Mouse (Mus musculus): ENCODE data around the gene Trap1a. TPM values are rescaled to one million over a fixed set of nuclear protein-coding genes. Genes with fewer than 3 reads are reported as not detected.
"Not testable (repeated sequence)": the region's sequence is repeated elsewhere in the genome, so short reads cannot be mapped to it uniquely, and the experiment has no call there.

Trap1a gene
- polyA plus RNA-seq (2016; fragmentation: Nextera tagmentation; extraction: Ambion mirVana): not detected in 2 replicates

DNA sequence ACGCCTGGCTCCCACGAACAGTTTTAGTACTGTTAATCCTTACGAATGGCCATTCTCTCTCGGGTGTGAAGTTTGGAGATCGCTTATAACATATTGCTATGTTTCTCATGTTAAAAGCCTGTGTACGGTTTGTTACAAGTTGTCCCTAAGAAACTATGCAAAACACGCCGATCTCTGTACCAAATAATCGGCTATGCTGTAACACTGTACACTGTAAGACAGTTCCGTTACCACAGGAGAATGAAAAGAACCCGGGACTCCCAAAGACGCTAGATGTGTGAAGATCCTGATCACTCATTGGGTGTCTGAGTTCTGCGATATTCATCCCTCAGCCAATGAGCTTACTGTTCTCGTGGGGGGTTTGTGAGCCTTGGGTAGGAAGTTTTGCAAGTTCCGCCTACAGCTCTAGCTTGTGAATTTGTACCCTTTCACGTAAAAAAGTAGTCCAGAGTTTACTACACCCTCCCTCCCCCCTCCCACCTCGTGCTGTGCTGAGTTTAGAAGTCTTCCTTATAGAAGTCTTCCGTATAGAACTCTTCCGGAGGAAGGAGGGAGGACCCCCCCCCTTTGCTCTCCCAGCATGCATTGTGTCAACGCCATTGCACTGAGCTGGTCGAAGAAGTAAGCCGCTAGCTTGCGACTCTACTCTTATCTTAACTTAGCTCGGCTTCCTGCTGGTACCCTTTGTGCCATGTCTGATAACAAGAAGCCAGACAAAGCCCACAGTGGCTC lies at the start of gene Trap1a:
TSS of gene Trap1a (plus strand) at position 421 of the 732 bp plus-strand sequence.
- WGBS: 90% methylated on average over 24 of the region's 24 CpGs

DNA sequence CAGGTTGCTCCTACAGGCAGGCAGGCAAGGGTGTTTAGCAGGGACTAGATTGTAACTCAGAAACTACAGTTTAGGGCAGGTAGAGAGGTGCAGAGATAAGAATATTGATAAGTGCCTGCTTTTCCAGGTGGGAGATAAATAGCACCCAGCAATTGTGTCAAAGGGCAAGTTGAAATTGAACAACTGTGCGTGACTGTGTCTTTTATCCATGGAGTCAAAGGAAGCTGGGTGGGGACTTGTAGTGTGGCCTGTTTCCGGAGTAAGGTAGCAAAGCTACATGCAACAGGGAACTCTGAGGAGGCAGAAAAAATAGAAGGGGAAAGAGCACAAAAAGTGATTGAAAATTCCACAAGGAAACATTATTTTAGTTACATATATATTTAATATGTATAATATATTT lies 40.4 kb upstream of the Trap1a start:
- H3K9me3 ChIP-seq: no peaks in the 10 kb centered on the region
- no peaks in the 10 kb centered on the region for H3K4me1 ChIP-seq
- no peak for DNase-seq (ENCODE audit: low spot score)
- no peak overlapping the region for H3K4me3 ChIP-seq
- no peaks in the 10 kb centered on the region for H3K36me3 ChIP-seq (replicated peaks)
- H3K27me3 ChIP-seq (replicated peaks; ENCODE audit: low read depth, poor library complexity, severe bottlenecking): peaks cover 22% of the 10 kb centered on the region
- no peak overlapping the region for H3K27ac ChIP-seq (replicated peaks)
- 79% methylated on average over 2 of the region's 2 CpGs for WGBS

More for the DNA sequence above, at the start of gene Trap1a:
- peaks cover 24% of the 10 kb centered on the region for H3K27me3 ChIP-seq (replicated peaks; ENCODE audit: low read depth, poor library complexity, severe bottlenecking)
- no peaks in the 10 kb centered on the region for H3K4me1 ChIP-seq
- H3K4me3 ChIP-seq: no peak within 1 kb of the TSS
- H3K27ac ChIP-seq (replicated peaks): no peak within 1 kb of the TSS
- H3K9me3 ChIP-seq: no peaks in the 10 kb centered on the region
- no peak for DNase-seq (ENCODE audit: low spot score)
- H3K36me3 ChIP-seq (replicated peaks): no peaks in the 10 kb centered on the region

DNA sequence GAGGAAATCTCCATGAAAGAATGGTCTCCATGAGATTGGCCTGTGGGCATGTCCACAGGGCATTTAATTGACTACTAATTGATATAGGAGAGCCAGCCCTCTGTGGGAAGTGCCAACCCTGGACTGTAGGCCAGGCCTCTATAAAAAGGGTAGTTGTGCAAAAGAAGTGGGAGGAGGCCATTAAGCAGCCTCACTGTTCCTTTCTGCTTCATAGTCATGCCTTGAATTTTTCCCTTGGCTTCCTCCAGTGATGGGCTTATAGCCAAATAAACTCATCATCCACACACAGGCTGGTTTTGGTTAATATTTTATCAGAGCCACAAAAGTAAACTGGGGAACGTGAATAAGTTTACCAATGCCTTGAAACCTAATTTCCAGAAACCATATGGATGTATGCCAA lies 38.2 kb upstream of the Trap1a start:
- Histone ChIP-seq H3K27me3 (replicated peaks; ENCODE audit: low read depth, poor library complexity, severe bottlenecking) (peaks cover 33% of the 10 kb centered on the region), H3K4me3 (no peak overlapping the region), H3K9me3 (no peaks in the 10 kb centered on the region), H3K36me3 (replicated peaks) (no peaks in the 10 kb centered on the region), H3K4me1 (no peaks in the 10 kb centered on the region), H3K27ac (replicated peaks) (no peak overlapping the region)
- 84% methylated on average over 1 of the region's 1 CpGs for WGBS
- DNase-seq (ENCODE audit: low spot score): no peak

DNA sequence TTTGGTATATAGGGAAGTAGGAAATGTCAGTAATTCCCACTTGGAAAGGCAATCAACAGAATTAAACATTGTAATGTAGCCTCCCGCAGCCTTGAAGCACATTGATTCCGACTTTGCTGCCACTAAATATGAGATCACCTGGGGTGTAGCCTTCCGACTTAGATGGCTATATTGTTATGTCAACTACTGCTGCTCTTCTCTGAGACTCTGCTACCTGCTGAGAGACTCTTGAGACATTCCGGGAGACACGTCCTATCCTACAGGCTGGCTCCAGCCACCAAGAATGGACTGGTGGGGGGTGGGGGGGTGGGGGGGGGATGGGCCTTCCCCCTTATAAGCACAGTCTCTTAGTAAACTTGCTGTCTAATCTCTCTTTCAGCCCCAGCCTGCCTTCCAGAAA lies 16.1 kb upstream of the Trap1a start:
- DNase-seq (ENCODE audit: low spot score); H3K27ac ChIP-seq (replicated peaks); H3K9me3 ChIP-seq; H3K4me1 ChIP-seq; H3K27me3 ChIP-seq (replicated peaks; ENCODE audit: low read depth, poor library complexity, severe bottlenecking); H3K4me3 ChIP-seq; H3K36me3 ChIP-seq (replicated peaks): not testable (repeated sequence)
- WGBS: 60% methylated on average over 5 of the region's 5 CpGs

DNA sequence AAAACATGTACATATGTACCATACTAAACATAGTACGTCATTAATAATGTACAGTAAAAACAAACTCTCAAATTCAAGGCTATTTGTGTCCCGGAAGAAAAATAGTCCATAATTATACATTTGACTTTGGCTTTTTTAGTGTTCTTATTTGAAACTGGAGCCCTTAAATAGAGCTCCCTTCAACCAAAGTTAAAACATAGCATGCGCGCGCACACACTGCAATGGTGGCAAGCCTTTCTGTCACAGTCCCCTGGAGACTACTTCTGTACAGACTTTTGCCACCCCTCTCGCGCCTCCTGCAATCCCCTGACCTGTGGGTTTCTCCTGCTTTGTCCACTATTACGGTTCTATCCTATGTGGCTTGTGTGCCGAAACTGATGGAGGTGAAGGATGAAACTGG lies 900 bp upstream of the Trap1a start:
- no peak overlapping the region for H3K4me3 ChIP-seq
- no peaks in the 10 kb centered on the region for H3K9me3 ChIP-seq
- no peak overlapping the region for H3K27ac ChIP-seq (replicated peaks)
- no peak for DNase-seq (ENCODE audit: low spot score)
- no peaks in the 10 kb centered on the region for H3K4me1 ChIP-seq
- WGBS: 92% methylated on average over 9 of the region's 9 CpGs
- H3K36me3 ChIP-seq (replicated peaks): no peaks in the 10 kb centered on the region
- H3K27me3 ChIP-seq (replicated peaks; ENCODE audit: low read depth, poor library complexity, severe bottlenecking): peaks cover 23% of the 10 kb centered on the region

DNA sequence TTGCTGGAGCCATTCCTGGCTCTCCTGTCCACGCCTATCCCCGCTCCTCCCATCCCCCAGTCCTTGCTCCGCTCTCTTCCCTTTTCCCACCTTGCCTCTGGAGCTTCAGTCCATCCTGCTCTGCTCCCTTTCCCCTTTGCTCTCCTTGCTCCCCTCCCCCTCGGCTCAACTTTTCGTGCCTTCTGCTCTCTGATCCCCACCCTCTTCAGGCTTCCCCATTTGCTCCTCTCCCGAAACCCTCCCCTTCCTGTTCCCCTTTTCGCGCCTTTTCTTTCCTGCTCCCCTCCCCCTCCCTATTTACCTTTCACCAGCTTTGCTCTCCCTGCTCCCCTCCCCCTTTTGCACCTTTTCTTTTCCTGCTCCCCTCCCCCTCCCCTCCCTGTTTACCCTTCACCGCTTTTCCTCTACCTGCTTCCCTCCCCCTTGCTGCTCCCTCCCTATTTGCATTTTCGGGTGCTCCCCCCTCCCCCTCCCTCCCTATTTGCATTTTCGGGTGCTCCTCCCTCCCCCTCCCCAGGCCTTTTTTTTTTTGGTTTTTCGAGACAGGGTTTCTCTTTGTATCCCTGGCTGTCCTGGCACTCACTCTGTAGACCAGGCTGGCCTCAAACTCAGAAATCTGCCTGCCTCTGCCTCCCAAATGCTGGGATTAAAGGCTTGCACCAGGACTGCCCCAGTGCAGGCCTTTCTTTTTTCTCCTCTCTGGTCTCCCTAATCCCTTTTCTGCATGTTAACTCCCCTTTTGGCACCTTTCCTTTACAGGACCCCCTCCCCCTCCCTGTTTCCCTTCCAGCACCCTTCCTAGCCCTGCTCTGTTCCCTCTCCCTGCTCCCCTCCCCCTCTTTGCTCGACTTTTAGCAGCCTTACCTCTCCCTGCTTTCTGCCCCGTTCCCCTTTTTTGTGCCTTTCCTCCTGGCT lies 1.3 kb downstream of the Trap1a start:
- no peaks in the 10 kb centered on the region for H3K9me3 ChIP-seq
- WGBS: 80% methylated on average over 14 of the region's 14 CpGs
- H3K27ac ChIP-seq (replicated peaks): no peak overlapping the region
- no peak overlapping the region for H3K4me3 ChIP-seq
- DNase-seq (ENCODE audit: low spot score): no peak
- no peaks in the 10 kb centered on the region for H3K36me3 ChIP-seq (replicated peaks)
- peaks cover 17% of the 10 kb centered on the region for H3K27me3 ChIP-seq (replicated peaks; ENCODE audit: low read depth, poor library complexity, severe bottlenecking)
- H3K4me1 ChIP-seq: no peaks in the 10 kb centered on the region

DNA sequence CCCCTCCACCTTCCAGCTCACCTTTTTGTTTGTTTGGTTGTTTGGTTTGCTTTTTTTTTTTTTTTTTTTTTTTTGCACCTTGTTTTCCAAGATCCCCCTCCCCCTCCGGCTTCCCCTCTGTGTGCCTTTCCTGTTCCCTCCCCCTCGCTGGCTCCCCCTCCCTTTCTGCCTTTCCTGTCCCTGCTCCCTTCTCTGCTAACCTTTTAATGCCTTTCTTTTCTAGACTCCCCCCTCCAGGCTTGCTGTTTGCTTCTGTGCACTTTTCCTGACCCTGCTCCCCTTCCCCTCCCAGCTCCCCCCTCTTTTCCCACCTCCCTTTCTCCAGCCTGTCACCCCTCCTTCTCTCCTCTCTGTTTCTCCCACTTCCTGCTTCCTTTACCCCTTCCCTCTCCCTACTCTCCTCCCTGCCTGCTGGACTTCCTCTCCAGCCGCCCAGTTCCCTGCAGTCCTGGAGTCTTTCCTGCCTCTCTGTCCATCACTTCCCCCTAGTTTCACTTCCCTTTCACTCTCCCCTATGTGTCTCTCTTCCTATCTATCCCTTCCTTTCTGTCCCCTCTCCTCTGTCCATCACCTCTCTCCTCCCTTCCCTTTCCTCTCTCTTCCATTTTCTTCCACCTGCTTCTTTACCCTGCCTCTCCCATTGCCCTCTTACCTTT lies 2.1 kb downstream of the Trap1a start:
- H3K27ac ChIP-seq (replicated peaks): no peak overlapping the region
- H3K4me3 ChIP-seq: no peak overlapping the region
- H3K4me1 ChIP-seq: no peaks in the 10 kb centered on the region
- DNase-seq (ENCODE audit: low spot score): no peak
- no peaks in the 10 kb centered on the region for H3K9me3 ChIP-seq
- H3K36me3 ChIP-seq (replicated peaks): no peaks in the 10 kb centered on the region
- peaks cover 17% of the 10 kb centered on the region for H3K27me3 ChIP-seq (replicated peaks; ENCODE audit: low read depth, poor library complexity, severe bottlenecking)
- WGBS: 58% methylated on average over 3 of the region's 3 CpGs

DNA sequence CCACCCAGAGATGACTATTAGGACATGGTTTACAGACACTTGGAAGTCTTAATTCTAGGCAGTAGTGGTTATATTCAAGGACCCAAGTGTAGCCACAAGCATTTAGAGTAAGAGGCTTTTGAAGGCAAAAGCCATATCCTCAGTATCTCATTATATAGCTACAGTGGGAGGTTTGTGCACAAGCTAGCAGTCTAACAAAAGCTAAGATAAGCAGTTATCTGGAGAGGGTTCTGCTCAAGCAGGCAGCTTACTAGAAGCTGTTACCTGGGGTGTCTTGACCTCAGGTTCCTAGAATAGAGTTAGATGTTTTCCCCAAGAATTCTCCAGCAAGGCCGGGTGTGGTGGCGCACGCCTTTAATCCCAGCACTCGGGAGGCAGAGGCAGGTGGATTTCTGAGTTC lies 6.1 kb downstream of the Trap1a start:
- no peak for DNase-seq (ENCODE audit: low spot score)
- Histone ChIP-seq H3K4me1 (no peaks in the 10 kb centered on the region), H3K27ac (replicated peaks) (no peak overlapping the region), H3K36me3 (replicated peaks) (no peaks in the 10 kb centered on the region), H3K27me3 (replicated peaks; ENCODE audit: low read depth, poor library complexity, severe bottlenecking) (peaks cover 33% of the 10 kb centered on the region), H3K9me3 (no peaks in the 10 kb centered on the region), H3K4me3 (no peak overlapping the region)
- WGBS: 95% methylated on average over 4 of the region's 4 CpGs

DNA sequence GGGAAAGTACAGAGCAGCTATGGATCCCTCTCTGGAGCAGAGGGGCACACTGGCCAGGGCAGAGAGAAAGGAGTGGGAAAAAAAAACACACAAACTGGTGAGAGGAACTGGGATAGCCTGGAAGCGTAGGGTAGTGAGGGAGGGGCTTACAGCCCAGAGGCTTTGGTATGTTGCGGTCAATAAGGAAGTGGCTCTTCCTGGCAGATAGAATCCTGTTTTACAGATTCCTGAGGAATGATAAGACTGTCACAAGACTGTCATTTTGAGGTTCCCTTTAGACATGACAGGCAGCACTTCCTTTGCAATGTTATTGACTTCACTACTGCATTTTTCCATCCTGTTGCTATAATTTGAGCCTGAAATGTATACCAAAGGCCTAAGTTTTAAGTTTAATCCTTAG lies 7.7 kb downstream of the Trap1a start:
- DNase-seq (ENCODE audit: low spot score): no peak
- Histone ChIP-seq H3K27ac (replicated peaks) (no peak overlapping the region), H3K27me3 (replicated peaks; ENCODE audit: low read depth, poor library complexity, severe bottlenecking) (peaks cover 27% of the 10 kb centered on the region), H3K4me1 (no peaks in the 10 kb centered on the region), H3K36me3 (replicated peaks) (no peaks in the 10 kb centered on the region), H3K9me3 (no peaks in the 10 kb centered on the region), H3K4me3 (no peak overlapping the region)
- WGBS: 82% methylated on average over 2 of the region's 2 CpGs

DNA sequence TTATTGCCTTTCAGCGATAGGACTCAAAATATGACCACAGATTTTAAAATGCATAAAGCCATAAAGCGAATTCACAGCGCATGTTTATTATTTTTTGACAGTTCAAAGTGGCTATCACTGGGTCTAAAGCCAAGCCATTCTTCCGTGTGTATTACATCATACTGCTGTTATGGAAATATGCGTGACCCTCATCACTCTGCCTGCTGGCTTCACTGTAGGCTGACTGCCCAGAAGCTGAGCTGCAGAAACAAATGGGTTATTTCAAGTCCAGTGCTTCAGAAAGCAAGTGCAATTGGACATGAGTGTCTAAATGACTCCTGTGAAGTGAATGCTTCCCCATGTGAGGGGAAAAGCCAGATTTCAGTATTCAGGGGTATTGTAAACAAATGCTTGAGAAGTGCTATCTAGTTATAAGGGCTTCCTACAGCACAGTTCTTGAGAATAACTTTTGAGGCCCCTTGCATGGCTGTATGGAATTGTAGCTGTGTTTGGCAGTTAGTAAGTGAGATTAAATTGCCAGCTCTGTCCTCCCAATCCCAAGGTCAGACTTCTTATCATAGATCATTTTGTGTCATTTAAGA lies 18.8 kb downstream of the Trap1a start:
- peaks cover 76% of the 10 kb centered on the region for H3K27me3 ChIP-seq (replicated peaks; ENCODE audit: low read depth, poor library complexity, severe bottlenecking)
- no peaks in the 10 kb centered on the region for H3K9me3 ChIP-seq
- DNase-seq (ENCODE audit: low spot score): no peak
- H3K4me1 ChIP-seq: no peaks in the 10 kb centered on the region
- H3K27ac ChIP-seq (replicated peaks): no peak overlapping the region
- no peak overlapping the region for H3K4me3 ChIP-seq
- H3K36me3 ChIP-seq (replicated peaks): no peaks in the 10 kb centered on the region
- 87% methylated on average over 5 of the region's 5 CpGs for WGBS

DNA sequence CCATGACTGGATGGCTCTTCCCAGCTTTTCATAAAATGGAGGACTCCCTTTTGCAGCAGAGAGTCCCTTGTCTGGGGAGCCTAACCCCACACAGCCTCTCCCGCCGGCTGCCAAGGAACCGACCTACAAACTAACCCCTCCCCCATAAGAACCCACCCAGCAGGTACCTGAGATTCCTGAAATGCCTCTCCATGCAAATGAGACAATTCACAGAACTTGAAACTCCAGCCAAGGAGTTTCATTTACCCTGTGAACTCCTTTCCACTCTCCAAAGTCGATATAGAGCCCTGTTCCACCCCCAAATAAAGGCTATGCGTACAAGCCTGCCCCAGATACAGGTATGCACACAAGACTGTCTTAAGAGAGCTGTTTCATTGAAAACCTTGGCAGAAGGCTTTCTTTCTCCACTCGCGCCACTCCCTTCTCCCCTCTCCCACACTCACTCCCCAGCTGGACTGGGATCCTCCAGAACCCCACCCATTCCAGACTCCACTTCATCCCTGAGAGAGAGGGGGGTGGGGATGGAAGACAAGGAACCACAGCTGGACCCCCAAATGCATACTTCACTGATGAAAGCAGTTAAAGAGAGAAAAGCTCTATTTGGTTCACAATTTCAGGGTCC lies 24.3 kb downstream of the Trap1a start:
- peaks cover 54% of the 10 kb centered on the region for H3K27me3 ChIP-seq (replicated peaks; ENCODE audit: low read depth, poor library complexity, severe bottlenecking)
- no peaks in the 10 kb centered on the region for H3K36me3 ChIP-seq (replicated peaks)
- WGBS: 53% methylated on average over 7 of the region's 7 CpGs
- no peak overlapping the region for H3K4me3 ChIP-seq
- H3K27ac ChIP-seq (replicated peaks): no peak overlapping the region
- no peaks in the 10 kb centered on the region for H3K9me3 ChIP-seq
- no peak for DNase-seq (ENCODE audit: low spot score)
- H3K4me1 ChIP-seq: no peaks in the 10 kb centered on the region

DNA sequence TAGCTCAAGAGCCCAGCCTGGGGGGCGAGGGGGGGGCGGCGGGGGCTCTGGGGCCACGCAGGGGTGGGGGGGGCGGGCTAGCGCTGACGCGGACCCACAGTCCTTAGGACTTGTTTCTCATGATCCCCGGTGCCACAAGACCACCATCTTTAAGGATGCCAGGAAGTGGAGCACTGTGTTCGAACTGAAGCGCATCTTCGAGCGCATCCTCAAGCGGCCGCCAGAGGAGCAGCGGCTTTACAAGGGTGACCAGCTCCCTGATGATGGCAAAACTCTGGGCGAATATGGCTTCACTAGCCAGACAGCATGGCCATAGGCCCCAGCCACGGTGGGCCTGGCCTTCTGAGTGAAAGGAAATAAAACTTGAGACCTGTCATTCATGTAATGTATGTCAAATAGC lies 24.9 kb downstream of the Trap1a start:
- H3K36me3 ChIP-seq (replicated peaks): no peaks in the 10 kb centered on the region
- H3K27ac ChIP-seq (replicated peaks): no peak overlapping the region
- H3K4me3 ChIP-seq: no peak overlapping the region
- no peaks in the 10 kb centered on the region for H3K9me3 ChIP-seq
- WGBS: 73% methylated on average over 18 of the region's 18 CpGs
- no peaks in the 10 kb centered on the region for H3K4me1 ChIP-seq
- no peak for DNase-seq (ENCODE audit: low spot score)
- H3K27me3 ChIP-seq (replicated peaks; ENCODE audit: low read depth, poor library complexity, severe bottlenecking): peaks cover 48% of the 10 kb centered on the region
